Mouse (Mus musculus): Measurements from ENCODE around the gene Kcnj4. TPM values are rescaled to one million over a fixed set of nuclear protein-coding genes. Genes with fewer than 3 reads are reported as not detected.
A peak's percentile ranks its signal among the peaks of the same experiment; 100 is the strongest.
"Not testable (repeated sequence)": the region's sequence is repeated elsewhere in the genome, so short reads cannot be mapped to it uniquely, and the experiment has no call there.

The Kcnj4 gene
- total RNA-seq, 2 experiments from 2014 or later, result 1.4 to 1.5 TPM

GRCm38 (mm10) chr15:79511553-79512320 is 6.7 kb upstream of the Kcnj4 start:
- peak; percentile 84 to 89 for DNase-seq

DNA sequence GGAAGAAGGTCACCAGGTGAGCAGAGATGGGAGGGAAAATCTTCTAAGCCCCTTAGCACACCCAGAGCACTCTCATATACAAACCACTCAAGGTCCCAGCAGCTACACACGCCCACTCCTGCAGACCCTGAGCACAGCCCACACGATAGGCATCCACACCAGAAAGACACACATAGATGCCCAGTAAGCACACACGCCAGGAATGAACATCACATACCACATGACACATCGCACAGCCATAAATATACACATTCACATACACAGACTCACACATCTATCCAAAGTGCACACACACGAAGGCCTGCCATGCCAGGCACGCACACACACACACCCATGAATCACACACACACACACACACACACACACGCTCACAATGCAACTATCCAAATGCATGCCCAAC is 5.4 kb upstream of the Kcnj4 start:
- DNase-seq, result no peak

- DNase-seq, result no peak
Measured at GRCm38 (mm10) chr15:79509998-79510397, 5.0 kb upstream of the Kcnj4 start.

GRCm38 (mm10) chr15:79507055-79507828 is 2.2 kb upstream of the Kcnj4 start:
- no peak for DNase-seq

GRCm38 (mm10) chr15:79506460-79506859 is 1.4 kb upstream of the Kcnj4 start:
- no peak for DNase-seq

DNA sequence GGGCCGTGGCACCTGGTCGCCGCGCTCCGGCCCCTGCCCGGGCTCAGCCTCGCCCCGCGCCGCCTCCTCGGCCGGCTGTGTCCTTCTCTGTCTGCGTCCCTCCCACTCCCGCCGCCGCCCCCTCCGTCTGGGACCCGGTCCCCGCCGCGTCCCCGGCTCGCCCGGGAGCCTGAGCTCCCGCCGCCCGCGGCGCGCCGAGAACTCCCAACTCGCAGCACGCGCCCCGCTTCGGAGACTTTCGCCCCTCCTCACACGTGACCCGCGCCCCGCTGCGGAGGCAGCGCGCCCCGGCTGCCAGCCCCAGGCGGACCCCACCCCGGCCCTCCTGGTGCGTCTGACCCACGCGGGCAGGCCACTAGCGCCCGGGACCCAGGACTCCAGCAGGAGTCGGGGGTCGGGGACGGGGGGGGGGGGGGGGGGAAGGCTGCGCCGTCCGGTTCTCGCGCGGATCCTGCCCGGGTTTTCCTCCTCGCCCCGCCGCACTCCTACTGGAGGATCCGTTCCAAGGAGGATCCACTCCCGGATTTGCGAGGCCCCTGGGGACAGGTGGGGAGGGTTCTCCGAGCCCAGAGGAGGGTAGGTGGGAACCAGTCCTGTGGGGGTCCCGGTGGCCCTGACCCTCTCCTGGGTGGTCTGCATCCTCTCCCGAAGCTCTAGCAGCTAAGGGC is 709 bp upstream of the Kcnj4 start:
- DNase-seq, result peak; percentile 56 to 79

- DNase-seq, result no peak
Measured at GRCm38 (mm10) chr15:79503438-79503837, 1.6 kb downstream of the Kcnj4 start.

- DNase-seq, result no peak
Measured at GRCm38 (mm10) chr15:79502891-79503341, 2.1 kb downstream of the Kcnj4 start.

DNA sequence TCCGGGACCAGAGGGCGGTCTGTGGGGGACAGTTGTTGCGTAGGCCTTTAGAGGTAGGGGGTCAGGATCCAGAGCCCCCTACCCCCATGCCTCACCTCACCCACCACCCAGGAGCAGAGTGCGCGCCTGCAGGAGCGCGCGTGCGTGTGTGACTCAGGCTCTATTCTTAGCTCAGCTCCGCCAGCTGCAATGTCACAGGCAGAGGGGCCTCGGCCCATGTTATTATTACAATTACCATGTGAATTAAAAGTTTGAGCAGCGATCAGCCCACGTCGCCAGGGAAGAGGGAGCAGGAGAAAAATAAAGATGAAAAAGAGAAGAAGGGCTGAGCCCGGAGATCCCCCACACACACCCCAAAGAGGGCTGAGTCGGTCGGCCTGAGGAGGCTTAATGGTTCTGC is 4.9 kb downstream of the Kcnj4 start:
- no peak for DNase-seq

- DNase-seq, result no peak
Measured at GRCm38 (mm10) chr15:79493527-79493926, 11.5 kb downstream of the Kcnj4 start.

DNA sequence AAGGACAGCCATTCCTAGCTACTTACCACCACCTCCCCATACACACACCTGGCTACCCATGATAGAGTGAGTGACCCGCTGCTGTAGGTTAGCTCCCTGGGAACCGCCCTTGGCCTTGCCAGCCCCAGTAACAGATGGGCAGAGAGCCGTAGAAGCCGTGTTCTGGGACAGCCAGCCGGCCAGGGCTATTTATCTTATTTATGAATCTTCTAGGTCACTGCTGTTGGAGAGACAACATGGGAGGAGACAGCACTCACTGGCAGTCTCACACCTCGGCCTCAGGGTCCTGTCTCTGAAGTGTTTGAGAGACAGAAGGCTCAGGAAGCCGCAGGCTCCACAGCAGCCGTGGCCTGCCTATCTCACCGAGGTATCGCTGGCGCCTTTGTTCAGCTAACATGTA is 15.6 kb downstream of the Kcnj4 start:
- DNase-seq, result no peak

DNA sequence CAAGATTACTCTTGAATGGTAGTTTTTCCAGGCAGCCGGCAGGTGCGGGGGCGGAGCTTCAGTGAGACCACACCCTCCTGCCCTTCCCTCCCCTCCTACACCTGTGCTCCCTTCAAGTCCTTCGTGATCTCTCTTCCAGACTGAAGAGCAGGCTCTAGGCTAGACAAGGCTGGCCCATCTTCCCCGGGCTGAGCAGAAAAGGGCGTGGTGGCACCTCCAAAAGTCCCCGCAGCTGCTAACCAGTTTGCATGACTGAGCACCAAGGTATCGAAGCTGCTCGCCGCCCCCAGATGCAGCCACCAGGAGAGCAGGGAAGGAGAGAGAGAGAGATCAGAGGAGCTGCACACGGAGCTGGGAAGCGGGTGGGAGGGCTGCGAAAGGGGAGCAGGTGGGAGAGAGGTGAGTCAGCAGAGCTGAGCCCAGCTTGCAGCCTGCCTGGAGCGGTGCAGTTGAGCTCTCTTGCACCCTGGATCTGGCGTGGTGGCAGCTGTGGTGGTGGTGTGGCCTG is 23.8 kb downstream of the Kcnj4 start:
- DNase-seq, result no peak

- peak in 1 of 2 experiments; percentile 12 for DNase-seq
Measured at GRCm38 (mm10) chr15:79477227-79477626, 27.8 kb downstream of the Kcnj4 start.

GRCm38 (mm10) chr15:79473638-79474355 is 31.2 kb downstream of the Kcnj4 start:
- no peak for DNase-seq

GRCm38 (mm10) chr15:79473042-79473441 is 32.0 kb downstream of the Kcnj4 start:
- no peak for DNase-seq

DNA sequence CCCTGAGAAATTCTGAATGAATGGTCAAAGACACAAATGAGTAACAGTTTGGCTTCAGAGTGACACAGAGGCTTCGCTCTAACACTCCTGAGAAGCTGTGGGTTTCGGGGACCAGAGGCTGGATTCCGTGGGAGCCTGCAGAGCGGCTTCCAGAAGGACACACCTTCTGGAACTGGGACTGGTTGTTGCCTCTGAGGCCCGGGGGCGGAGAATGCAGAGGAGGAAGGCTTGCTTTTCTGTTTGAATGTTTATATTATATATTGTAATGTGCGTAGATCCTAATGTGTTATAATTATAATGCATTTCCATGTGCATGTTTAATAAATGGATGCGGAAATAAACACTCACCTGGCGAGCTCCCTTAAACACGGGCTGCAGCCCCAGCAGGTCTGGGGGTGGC is 33.9 kb downstream of the Kcnj4 start:
- DNase-seq, result no peak

DNA sequence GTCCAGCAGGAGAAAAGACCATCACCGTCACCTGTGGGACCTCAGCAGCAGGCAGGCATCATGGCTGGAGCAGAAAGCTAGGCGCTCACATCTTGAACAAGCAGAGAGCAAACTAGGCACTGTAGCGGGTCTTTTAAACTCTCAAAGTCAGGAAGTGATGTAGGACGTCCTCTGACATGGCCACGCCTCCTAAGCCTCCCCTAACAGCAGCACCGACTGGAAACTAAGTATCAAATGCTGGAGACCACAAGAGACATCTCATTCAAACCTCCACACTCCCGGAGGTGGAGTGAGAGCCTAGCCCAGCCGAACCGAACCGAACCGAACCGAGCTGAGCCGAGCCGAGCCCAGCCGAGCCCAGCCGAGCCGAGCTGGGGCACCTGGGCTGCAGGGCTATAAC is 34.5 kb downstream of the Kcnj4 start:
- DNase-seq, result peak in 1 of 2 experiments; percentile 35

DNA sequence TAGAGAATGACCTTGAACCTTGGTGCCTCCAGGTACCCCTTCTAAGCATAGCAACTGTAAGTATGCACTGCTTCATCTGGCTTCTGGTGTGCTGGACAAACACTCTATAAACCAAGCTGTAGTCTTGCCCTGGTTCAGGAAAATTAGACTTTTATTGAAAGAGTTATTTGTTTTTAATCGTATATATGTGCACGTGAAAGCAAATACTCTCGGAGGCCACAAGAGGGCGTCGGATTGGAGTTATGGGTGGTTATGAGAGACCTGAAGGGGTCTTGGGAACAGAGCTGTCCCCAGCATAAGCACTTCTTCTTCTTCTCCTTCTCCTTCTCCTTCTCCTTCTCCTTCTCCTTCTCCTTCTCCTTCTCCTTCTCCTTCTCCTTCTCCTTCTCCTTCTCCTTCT is 35.5 kb downstream of the Kcnj4 start:
- DNase-seq, result no peak

DNA sequence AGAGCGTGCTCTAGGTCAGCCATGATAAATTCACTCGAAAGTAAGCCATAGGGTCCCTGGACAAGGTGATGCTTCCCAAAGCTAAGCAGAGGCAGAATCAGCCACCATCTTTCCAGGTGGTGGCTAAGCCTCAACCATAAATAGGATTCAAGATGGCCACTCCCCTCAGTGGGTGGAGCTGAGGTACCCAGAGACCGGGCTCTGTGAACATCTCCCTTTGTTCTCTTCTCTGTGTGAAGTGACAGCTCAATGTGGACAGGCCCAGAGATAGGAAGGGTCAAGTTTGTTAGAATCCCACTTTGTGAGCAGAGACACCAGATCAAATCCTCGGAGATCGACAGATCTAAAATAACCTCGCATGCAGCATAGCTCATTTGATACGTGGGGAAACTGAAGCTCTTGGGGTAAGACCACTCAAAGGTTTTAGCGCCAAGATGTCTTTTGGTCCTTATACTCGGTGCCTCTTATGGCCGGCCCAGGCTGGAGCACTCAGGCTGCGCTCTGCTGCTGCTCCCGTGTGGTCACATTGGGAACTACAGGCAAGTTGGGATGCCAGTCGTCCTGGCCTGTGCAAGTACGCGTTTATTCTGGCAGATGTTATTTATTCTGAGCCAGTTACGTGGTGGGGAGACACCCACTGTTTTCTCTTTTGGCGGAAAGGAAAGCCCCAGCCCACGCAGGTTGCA is 38.3 kb downstream of the Kcnj4 start:
- peak; percentile 81 to 96 for DNase-seq

DNA sequence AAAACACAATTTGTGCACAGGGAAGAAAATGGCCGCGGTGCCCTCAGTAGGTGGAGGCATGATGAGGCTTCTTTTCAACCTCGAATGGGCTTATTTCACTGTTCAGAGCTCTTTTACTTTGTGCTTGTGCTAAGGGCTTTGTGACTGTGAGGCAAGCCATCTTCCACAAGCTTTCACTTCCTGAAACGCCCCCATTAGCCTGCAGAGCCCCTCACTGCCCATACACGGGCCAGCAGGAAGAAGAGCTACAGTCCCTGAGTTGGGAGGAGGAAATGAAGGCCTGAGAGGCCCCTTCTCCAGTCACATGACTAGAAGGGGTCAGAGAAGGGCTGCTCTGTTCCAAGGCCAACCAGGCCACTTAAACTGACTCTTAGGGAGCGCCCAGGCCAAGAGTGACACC is 48.5 kb downstream of the Kcnj4 start:
- DNase-seq, result no peak

- not testable (repeated sequence) for DNase-seq
Measured at GRCm38 (mm10) chr15:79456104-79456503, 48.9 kb downstream of the Kcnj4 start.

Data from heart, adult 18-20 months (tissue).